Mouse (Mus musculus): Measurements from ENCODE around the gene Rnf113a1. TPM values are rescaled to one million over a fixed set of nuclear protein-coding genes. Genes with fewer than 3 reads are reported as not detected.
"Not testable (repeated sequence)": the region's sequence is repeated elsewhere in the genome, so short reads cannot be mapped to it uniquely, and the experiment has no call there.

The Rnf113a1 gene
- polyA plus RNA-seq, 1 experiment, result 0.04 TPM

DNA sequence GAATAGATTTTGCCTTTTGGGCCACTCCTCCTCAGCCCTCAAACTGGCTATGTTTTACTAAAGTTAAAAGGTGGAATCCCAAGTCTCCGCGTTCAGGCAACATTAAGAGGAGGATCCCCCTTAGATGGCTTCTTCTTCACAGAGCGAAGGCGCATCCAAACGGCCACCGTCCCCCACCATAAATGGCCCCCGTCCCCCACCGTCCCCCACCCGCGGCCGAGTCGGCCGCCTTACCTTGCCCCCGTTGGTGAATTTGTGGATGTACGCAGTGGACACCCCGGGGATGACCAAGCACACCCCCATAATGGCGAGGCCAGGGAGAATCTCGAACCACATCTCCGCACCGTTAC is 315 bp upstream of the Rnf113a1 start:
- Histone ChIP-seq H3K27me3 (ENCODE audit: control insufficient read depth) (no peaks in the 10 kb centered on the region; the same call in 1 of the 2 replicates), H3K4me1 (ENCODE audit: control insufficient read depth) (peaks cover 14% of the 10 kb centered on the region), H3K36me3 (ENCODE audit: control insufficient read depth) (peaks cover 3% of the 10 kb centered on the region; the same call in 1 of the 2 replicates), H3K9me3 (ENCODE audit: control insufficient read depth, low read length) (peaks cover 12% of the 10 kb centered on the region), H3K4me3 (replicated peaks) (peak overlapping the region; percentile 83)
- no peak for TF ChIP-seq TAL1 (IDR thresholded peaks at IDR 0.05; ENCODE audit: low read length)
- TF ChIP-seq GATA1 (IDR thresholded peaks at IDR 0.05; ENCODE audit: low read length), result no peak

DNA sequence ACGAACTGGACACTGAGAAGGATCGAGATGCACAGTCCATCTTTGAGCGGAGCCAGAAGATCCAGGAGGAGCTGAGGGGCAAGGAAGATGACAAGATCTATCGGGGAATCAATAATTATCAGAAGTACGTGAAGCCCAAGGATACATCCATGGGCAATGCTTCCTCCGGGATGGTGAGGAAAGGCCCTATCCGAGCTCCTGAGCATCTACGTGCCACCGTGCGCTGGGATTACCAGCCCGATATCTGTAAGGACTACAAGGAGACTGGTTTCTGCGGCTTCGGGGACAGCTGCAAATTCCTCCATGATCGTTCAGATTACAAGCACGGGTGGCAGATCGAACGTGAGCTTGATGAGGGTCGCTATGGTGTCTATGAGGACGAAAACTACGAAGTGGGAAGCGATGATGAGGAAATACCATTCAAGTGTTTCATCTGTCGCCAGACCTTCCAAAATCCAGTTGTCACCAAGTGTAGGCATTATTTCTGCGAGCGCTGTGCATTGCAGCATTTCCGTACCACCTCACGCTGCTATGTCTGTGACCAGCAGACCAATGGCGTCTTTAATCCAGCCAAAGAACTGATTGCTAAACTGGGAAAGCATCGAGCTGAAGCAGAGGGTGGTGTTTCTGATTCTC is 817 bp downstream of the Rnf113a1 start:
- Histone ChIP-seq H3K4me1 (ENCODE audit: control insufficient read depth) (peaks cover 14% of the 10 kb centered on the region), H3K36me3 (ENCODE audit: control insufficient read depth) (peaks cover 3% of the 10 kb centered on the region; the same call in 1 of the 2 replicates), H3K27me3 (ENCODE audit: control insufficient read depth) (no peaks in the 10 kb centered on the region; the same call in 1 of the 2 replicates), H3K9me3 (ENCODE audit: control insufficient read depth, low read length) (peaks cover 12% of the 10 kb centered on the region), H3K4me3 (replicated peaks) (peak overlapping the region; percentile 83)
- TF ChIP-seq TAL1 (IDR thresholded peaks at IDR 0.05; ENCODE audit: low read length) (no peak), GATA1 (IDR thresholded peaks at IDR 0.05; ENCODE audit: low read length) (no peak)

DNA sequence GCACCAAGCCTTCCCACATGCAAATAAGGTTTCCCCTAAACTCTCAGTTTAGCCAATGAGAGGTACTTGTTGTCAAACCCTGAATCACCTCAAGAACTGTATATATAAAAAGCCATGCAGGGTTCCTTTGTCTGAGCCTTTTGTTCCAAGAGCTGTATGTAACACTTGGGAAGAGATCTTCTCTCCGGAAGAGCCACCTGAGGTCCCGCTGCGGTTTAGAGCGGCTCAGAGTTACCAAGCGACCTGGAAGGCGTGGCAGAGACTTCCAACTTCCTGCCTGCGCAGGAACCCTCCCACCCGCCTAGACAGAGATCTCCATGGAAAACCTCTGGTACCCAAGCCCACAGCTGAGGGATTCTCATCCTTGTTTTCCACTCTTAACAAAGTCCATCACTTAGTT is 7.6 kb downstream of the Rnf113a1 start:
- H3K36me3 ChIP-seq (ENCODE audit: control insufficient read depth), result no peaks in the 10 kb centered on the region
- H3K4me3 ChIP-seq (replicated peaks), result no peak overlapping the region
- TF ChIP-seq GATA1 (IDR thresholded peaks at IDR 0.05; ENCODE audit: low read length), result no peak
- H3K4me1 ChIP-seq (ENCODE audit: control insufficient read depth), result no peaks in the 10 kb centered on the region
- no peaks in the 10 kb centered on the region for H3K9me3 ChIP-seq (ENCODE audit: control insufficient read depth, low read length)
- H3K27me3 ChIP-seq (ENCODE audit: control insufficient read depth), result no peaks in the 10 kb centered on the region

DNA sequence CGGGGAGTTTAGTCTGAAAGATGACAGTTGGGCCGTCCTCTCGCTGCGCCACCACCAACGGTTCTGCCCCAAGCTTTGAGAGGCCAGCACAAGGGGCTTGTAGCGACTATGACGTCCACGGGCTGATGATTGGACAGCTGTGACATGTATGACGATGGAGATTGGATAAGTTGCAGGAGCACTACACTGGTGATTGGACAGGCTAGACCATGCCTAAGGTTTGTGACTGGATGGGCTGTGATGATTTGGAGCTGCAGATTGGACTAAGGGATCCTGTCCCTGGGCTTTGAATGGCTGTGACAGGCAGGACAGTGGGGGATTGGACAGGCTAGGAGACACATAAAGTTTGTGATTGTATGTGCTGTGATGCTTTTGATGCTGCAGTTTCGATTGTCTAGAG is 19.9 kb downstream of the Rnf113a1 start, which contains the start of gene Gm9:
Gene Gm9 (minus strand): TSS at position 101 of the 400 bp plus-strand sequence.
- Histone ChIP-seq H3K27me3 (ENCODE audit: control insufficient read depth) (no peaks in the 10 kb centered on the region), H3K4me3 (replicated peaks) (no peak within 1 kb of the TSS), H3K4me1 (ENCODE audit: control insufficient read depth) (no peaks in the 10 kb centered on the region), H3K36me3 (ENCODE audit: control insufficient read depth) (no peaks in the 10 kb centered on the region), H3K9me3 (ENCODE audit: control insufficient read depth, low read length) (peaks cover 2% of the 10 kb centered on the region; the same call in 1 of the 2 replicates)
- TF ChIP-seq TAL1 (IDR thresholded peaks at IDR 0.05; ENCODE audit: low read length), result no peak
- TF ChIP-seq GATA1 (IDR thresholded peaks at IDR 0.05; ENCODE audit: low read length), result no peak

DNA sequence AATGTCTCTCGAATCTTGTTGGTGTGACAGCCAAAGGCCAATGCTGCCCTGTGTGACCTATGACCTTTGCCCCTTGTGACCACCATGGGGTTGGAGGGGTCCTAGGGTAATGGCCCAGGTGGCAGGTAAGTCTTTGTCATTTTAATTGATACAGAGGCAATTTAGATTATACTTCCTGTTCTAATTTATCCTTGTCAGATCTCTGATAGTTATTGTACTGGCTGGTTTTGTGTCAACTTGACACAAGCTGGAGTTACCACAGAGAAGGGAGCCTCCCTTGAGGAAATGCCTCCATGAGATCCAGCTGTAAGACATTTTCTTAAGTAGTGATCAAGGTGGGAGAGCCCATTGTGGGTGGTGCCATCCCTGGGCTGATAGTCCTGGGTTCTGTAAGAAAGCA is 31.1 kb downstream of the Rnf113a1 start, which contains the start of gene Rhox1:
Gene Rhox1 (minus strand): TSS at position 101 of the 400 bp plus-strand sequence.
- H3K9me3 ChIP-seq (ENCODE audit: control insufficient read depth, low read length); H3K4me3 ChIP-seq (replicated peaks); H3K27me3 ChIP-seq (ENCODE audit: control insufficient read depth); H3K4me1 ChIP-seq (ENCODE audit: control insufficient read depth); H3K36me3 ChIP-seq (ENCODE audit: control insufficient read depth): not testable (repeated sequence)

Other genes starting within 250 kb of the Rnf113a1 start
- gene Sept6, start 199.5 kb upstream of the Rnf113a1 start, polyA plus RNA-seq (2012), result 0.03 and 0.06 TPM in 2 replicates
- gene Sowahd, start 142.4 kb upstream of the Rnf113a1 start, polyA plus RNA-seq (2012), result 0.02 TPM in 1 of 2 replicates, not detected in the other
- 41.4 and 44.5 TPM in 2 replicates for gene Rpl39, start 105.8 kb upstream of the Rnf113a1 start, polyA plus RNA-seq (2012)
- gene Upf3b, start 80.9 kb upstream of the Rnf113a1 start, polyA plus RNA-seq (2012), result 1.1 and 1.3 TPM in 2 replicates
- gene Nkap, start 64.5 kb upstream of the Rnf113a1 start, polyA plus RNA-seq (2012), result 0.49 and 0.55 TPM in 2 replicates
- not detected in 2 replicates for gene Akap14, start 22.4 kb upstream of the Rnf113a1 start, polyA plus RNA-seq (2012)
- 24.9 and 26.0 TPM in 2 replicates for gene Ndufa1, start 82 bp upstream of the Rnf113a1 start, polyA plus RNA-seq (2012)
- gene Gm9, start 19.8 kb downstream of the Rnf113a1 start, polyA plus RNA-seq (2012), result not detected in 2 replicates
- gene Rhox1, start 31.0 kb downstream of the Rnf113a1 start, polyA plus RNA-seq (2012), result not detected in 2 replicates
- gene Rhox2a, start 53.7 kb downstream of the Rnf113a1 start, polyA plus RNA-seq (2012), result not detected in 2 replicates
- gene Rhox3a, start 58.7 kb downstream of the Rnf113a1 start, polyA plus RNA-seq (2012), result not detected in 2 replicates
- not detected in 2 replicates for gene Rhox4a, start 74.1 kb downstream of the Rnf113a1 start, polyA plus RNA-seq (2012)
- not detected in 2 replicates for gene Rhox3a2, start 188.8 kb downstream of the Rnf113a1 start, polyA plus RNA-seq (2012)
- not detected in 2 replicates for gene Rhox4a2, start 199.6 kb downstream of the Rnf113a1 start, polyA plus RNA-seq (2012)
- gene Rhox2b, start 220.8 kb downstream of the Rnf113a1 start, polyA plus RNA-seq (2012), result not detected in 2 replicates
- gene Rhox4b, start 241.2 kb downstream of the Rnf113a1 start, polyA plus RNA-seq (2012), result not detected in 2 replicates

All from erythroblast, embryonic 14.5 days (primary cell).